Mouse (Mus musculus) lung, adult 2 months (tissue): ENCODE results near the gene Prss32.

ENCODE experiments used
- CTCF ChIP-seq: fragments of 200-500 bp; IDR thresholded peaks from 2 replicates; pipeline ENCODE4 v1.5.1; 2011; ENCODE audit warnings: mild to moderate bottlenecking, low read length, control low read depth; ENCODE audit not compliant: insufficient read depth
- POLR2A ChIP-seq: fragments of 200-500 bp; IDR thresholded peaks from 2 replicates; pipeline ENCODE4 v1.6.1; 2011; ENCODE audit warnings: low read depth, mild to moderate bottlenecking, control low read depth, low read length, borderline replicate concordance; ENCODE audit errors: extremely low read depth

GRCm38 (mm10) chr17:23843812-23844273, at the start of gene Prss32, which contains the start of gene Prss41:
- TF ChIP-seq CTCF (peak; percentile 65), POLR2A (no peak)
